Mouse (Mus musculus): Measurements from ENCODE around the gene Gm3417. TPM values are rescaled to one million over a fixed set of nuclear protein-coding genes. Genes with fewer than 3 reads are reported as not detected.

Gm3417 gene
- polyA plus RNA-seq, 1 experiment from 2014 or later, result 1.8 TPM

DNA sequence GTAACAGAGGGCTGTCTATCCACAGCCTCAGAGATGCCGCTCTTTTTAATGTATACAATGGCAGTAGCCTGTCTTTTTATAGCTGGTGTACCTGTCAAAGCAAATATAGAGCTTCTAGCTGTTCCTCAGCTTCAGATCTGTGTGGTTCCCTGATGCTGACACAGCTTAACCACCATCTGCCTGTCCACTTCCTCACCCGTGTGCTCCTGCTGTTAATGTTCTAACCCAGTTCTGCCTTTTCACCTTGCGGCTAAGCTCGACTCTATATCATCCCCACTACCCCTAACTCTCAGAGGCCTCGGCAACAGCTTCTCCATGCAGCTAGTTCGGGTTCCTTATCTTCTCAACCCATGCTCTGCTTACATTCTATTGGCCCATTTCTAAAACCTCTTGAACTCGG is 47.9 kb downstream of the Gm3417 start:
- Histone ChIP-seq H3K9me3 (replicated peaks; ENCODE audit: low read length) (no peaks in the 10 kb centered on the region), H3K4me2 (ENCODE audit: low read length) (no peak overlapping the region), H3K27ac (no peak overlapping the region), H3K4me1 (replicated peaks; ENCODE audit: insufficient read depth, low read length) (no peaks in the 10 kb centered on the region), H3K27me3 (ENCODE audit: insufficient read depth, low read length) (no peaks in the 10 kb centered on the region), H3K4me3 (replicated peaks; ENCODE audit: low read depth, low read length) (no peak overlapping the region), H3K36me3 (ENCODE audit: insufficient read depth, low read length) (no peaks in the 10 kb centered on the region), H3K9ac (ENCODE audit: low read depth, low read length) (no peak overlapping the region)
- 85% methylated on average over 7 of the region's 7 CpGs for WGBS
- TF ChIP-seq CTCF (IDR thresholded peaks at IDR 0.05; ENCODE audit: low read depth), result no peak
- no peak for DNase-seq (ENCODE audit: low spot score)
- no peak for ATAC-seq (replicated peaks; ENCODE audit: low FRiP score, low read depth)

DNA sequence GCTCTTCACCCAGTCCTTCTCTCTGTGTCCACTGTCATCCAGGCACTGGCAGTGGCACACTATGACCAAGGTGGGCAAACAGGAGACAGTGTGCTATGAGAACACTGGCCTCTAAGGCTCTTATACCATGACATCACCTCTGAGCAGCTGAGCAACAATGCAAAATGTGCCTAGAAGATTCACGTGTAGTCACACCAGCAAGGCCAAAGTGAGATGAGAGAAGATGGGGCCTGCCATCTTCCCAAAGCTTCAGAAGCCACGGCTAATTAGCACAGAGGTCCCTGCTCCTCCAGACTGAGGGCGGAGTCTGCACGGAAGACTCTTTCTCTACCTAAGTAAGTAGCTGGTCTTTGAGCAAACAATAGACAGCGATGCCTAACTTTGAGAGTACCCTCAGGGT is 50.0 kb downstream of the Gm3417 start:
- no peak for TF ChIP-seq CTCF (IDR thresholded peaks at IDR 0.05; ENCODE audit: low read depth)
- no peaks in the 10 kb centered on the region for H3K27me3 ChIP-seq (ENCODE audit: insufficient read depth, low read length)
- no peak overlapping the region for H3K4me3 ChIP-seq (replicated peaks; ENCODE audit: low read depth, low read length)
- WGBS, result 66% methylated on average over 5 of the region's 5 CpGs
- H3K9ac ChIP-seq (ENCODE audit: low read depth, low read length), result no peak overlapping the region
- ATAC-seq (replicated peaks; ENCODE audit: low FRiP score, low read depth), result no peak
- DNase-seq (ENCODE audit: low spot score), result no peak
- H3K36me3 ChIP-seq (ENCODE audit: insufficient read depth, low read length), result no peaks in the 10 kb centered on the region
- H3K27ac ChIP-seq, result no peak overlapping the region
- no peak overlapping the region for H3K4me2 ChIP-seq (ENCODE audit: low read length)
- H3K9me3 ChIP-seq (replicated peaks; ENCODE audit: low read length), result no peaks in the 10 kb centered on the region
- no peaks in the 10 kb centered on the region for H3K4me1 ChIP-seq (replicated peaks; ENCODE audit: insufficient read depth, low read length)

DNA sequence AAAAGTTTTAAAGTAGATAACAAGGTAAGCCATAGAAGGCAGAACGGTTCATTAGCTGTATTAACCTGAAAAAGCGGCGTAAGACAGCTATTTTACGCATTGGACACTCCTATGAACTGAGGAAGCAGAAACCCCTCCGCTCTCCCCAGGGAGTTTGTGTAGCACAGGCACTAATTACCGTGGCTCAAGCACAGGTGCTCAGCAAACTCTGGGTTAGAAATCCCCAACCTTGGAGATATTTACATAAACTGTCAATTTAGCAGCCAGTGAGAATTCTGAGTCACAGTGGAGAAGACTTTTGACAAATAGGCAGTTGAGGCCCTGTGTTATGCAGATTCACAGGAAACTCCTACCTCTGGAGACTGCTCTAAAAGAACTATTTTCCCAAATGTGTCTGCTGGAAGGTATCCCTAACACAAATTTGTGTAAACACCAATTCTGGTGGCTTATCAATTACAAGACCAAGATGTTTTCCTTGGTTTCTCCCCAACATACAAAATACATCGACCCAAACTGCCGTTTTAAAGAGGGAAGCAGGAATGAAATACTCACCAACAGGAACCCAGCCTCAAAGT is 50.9 kb downstream of the Gm3417 start:
- Histone ChIP-seq H3K9ac (ENCODE audit: low read depth, low read length) (no peak overlapping the region), H3K27me3 (ENCODE audit: insufficient read depth, low read length) (no peaks in the 10 kb centered on the region), H3K36me3 (ENCODE audit: insufficient read depth, low read length) (no peaks in the 10 kb centered on the region), H3K4me2 (ENCODE audit: low read length) (no peak overlapping the region), H3K9me3 (replicated peaks; ENCODE audit: low read length) (no peaks in the 10 kb centered on the region), H3K27ac (no peak overlapping the region), H3K4me3 (replicated peaks; ENCODE audit: low read depth, low read length) (no peak overlapping the region), H3K4me1 (replicated peaks; ENCODE audit: insufficient read depth, low read length) (no peaks in the 10 kb centered on the region)
- ATAC-seq (replicated peaks; ENCODE audit: low FRiP score, low read depth) (no peak), DNase-seq (ENCODE audit: low spot score) (no peak)
- no peak for TF ChIP-seq CTCF (IDR thresholded peaks at IDR 0.05; ENCODE audit: low read depth)
- WGBS, result 80% methylated on average over 8 of the region's 8 CpGs

DNA sequence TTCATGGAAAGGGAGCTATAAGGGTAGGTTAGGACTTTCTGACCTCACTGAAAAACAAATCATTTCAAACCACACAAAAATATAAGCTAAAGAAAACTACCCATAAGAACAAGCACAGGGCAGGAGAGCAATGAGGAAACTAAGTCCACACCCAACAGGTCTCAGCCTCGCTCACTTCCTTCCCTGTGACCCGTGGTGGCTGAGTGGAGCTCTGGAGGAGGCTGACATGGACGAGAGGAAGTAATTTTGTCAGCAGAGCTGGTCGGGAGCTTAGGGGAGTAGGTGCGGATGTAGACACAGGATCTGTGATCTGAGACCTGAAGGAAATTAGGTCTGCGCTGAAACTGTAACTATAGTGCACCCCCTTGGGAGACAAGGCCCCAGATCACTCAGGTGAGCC is 57.0 kb downstream of the Gm3417 start:
- TF ChIP-seq CTCF (IDR thresholded peaks at IDR 0.05; ENCODE audit: low read depth), result no peak
- ATAC-seq (replicated peaks; ENCODE audit: low FRiP score, low read depth) (no peak), DNase-seq (ENCODE audit: low spot score) (no peak)
- no peaks in the 10 kb centered on the region for H3K4me1 ChIP-seq (replicated peaks; ENCODE audit: insufficient read depth, low read length)
- no peak overlapping the region for H3K27ac ChIP-seq
- no peaks in the 10 kb centered on the region for H3K9me3 ChIP-seq (replicated peaks; ENCODE audit: low read length)
- no peaks in the 10 kb centered on the region for H3K36me3 ChIP-seq (ENCODE audit: insufficient read depth, low read length)
- H3K9ac ChIP-seq (ENCODE audit: low read depth, low read length), result no peak overlapping the region
- no peaks in the 10 kb centered on the region for H3K27me3 ChIP-seq (ENCODE audit: insufficient read depth, low read length)
- WGBS, result 26% methylated on average over 6 of the region's 6 CpGs
- no peak overlapping the region for H3K4me3 ChIP-seq (replicated peaks; ENCODE audit: low read depth, low read length)
- H3K4me2 ChIP-seq (ENCODE audit: low read length), result no peak overlapping the region

DNA sequence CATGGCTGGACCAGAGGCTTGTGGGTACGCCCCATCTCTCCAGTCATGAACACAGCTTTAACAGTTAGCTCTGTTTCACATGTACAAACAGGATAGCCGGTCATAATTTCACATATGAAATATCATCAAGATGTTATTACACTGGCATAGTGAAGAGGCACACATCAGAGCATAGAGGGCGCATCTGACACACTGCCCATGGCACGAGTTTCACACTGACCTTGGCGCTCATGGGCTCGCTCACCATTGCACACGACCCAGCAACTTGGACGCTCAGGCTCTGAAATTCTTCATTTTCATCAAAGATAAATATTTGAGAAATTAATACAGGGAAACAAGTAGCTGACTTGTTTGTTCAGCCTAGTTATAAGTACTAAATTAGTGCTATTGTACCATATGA is 60.7 kb downstream of the Gm3417 start:
- Histone ChIP-seq H3K27ac (no peak overlapping the region), H3K4me2 (ENCODE audit: low read length) (no peak overlapping the region), H3K9ac (ENCODE audit: low read depth, low read length) (no peak overlapping the region), H3K4me3 (replicated peaks; ENCODE audit: low read depth, low read length) (no peak overlapping the region), H3K4me1 (replicated peaks; ENCODE audit: insufficient read depth, low read length) (no peaks in the 10 kb centered on the region), H3K27me3 (ENCODE audit: insufficient read depth, low read length) (no peaks in the 10 kb centered on the region), H3K9me3 (replicated peaks; ENCODE audit: low read length) (no peaks in the 10 kb centered on the region), H3K36me3 (ENCODE audit: insufficient read depth, low read length) (no peaks in the 10 kb centered on the region)
- no peak for DNase-seq (ENCODE audit: low spot score)
- TF ChIP-seq CTCF (IDR thresholded peaks at IDR 0.05; ENCODE audit: low read depth), result no peak
- ATAC-seq (replicated peaks; ENCODE audit: low FRiP score, low read depth), result no peak
- 91% methylated on average over 8 of the region's 8 CpGs for WGBS

DNA sequence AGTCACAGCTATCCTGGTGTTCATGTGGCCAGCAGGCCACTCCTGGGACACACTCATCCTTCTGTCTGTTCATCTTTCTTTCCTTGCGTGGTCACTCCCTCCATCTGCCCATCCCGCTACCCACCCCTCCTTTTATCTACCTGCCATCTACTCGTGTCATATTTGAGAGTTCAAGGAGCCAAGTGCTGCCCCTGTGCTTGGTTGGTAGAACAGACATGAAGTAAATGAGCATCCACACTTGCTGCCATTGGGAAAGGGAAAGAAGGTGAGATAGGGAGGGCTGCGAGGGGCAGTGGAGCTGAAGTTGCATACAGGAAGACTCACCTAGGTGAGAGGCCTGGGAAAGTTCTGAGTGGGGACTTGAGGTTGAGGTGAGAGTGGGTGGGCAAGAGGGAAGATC is 64.2 kb downstream of the Gm3417 start:
- DNase-seq (ENCODE audit: low spot score), result no peak
- Histone ChIP-seq H3K9ac (ENCODE audit: low read depth, low read length) (no peak overlapping the region), H3K4me1 (replicated peaks; ENCODE audit: insufficient read depth, low read length) (no peaks in the 10 kb centered on the region), H3K4me3 (replicated peaks; ENCODE audit: low read depth, low read length) (no peak overlapping the region), H3K36me3 (ENCODE audit: insufficient read depth, low read length) (no peaks in the 10 kb centered on the region), H3K4me2 (ENCODE audit: low read length) (no peak overlapping the region), H3K9me3 (replicated peaks; ENCODE audit: low read length) (no peaks in the 10 kb centered on the region), H3K27me3 (ENCODE audit: insufficient read depth, low read length) (no peaks in the 10 kb centered on the region), H3K27ac (no peak overlapping the region)
- no peak for ATAC-seq (replicated peaks; ENCODE audit: low FRiP score, low read depth)
- no peak for TF ChIP-seq CTCF (IDR thresholded peaks at IDR 0.05; ENCODE audit: low read depth)
- 90% methylated on average over 4 of the region's 4 CpGs for WGBS

Other genes starting within 250 kb of the Gm3417 start
- 10.1 and 16.3 TPM in 2 replicates for gene Wdr27, start 35.6 kb downstream of the Gm3417 start, polyA plus RNA-seq (2015; fragmentation: Nextera tagmentation; extraction: Ambion mirVana)
- 41.6 and 43.0 TPM in 2 replicates for gene 1600012H06Rik, start 35.6 kb downstream of the Gm3417 start, polyA plus RNA-seq (2015; fragmentation: Nextera tagmentation; extraction: Ambion mirVana)
- 27.3 and 29.8 TPM in 2 replicates for gene Phf10, start 17.5 kb downstream of the Gm3417 start, polyA plus RNA-seq (2015; fragmentation: Nextera tagmentation; extraction: Ambion mirVana)
- gene 9030025P20Rik, start 322 bp downstream of the Gm3417 start, polyA plus RNA-seq (2015; fragmentation: Nextera tagmentation; extraction: Ambion mirVana), result 8.9 and 13.2 TPM in 2 replicates
- 8.9 and 10.3 TPM in 2 replicates for gene Gm3435, start 31.4 kb upstream of the Gm3417 start, polyA plus RNA-seq (2015; fragmentation: Nextera tagmentation; extraction: Ambion mirVana)
- 53.6 and 60.1 TPM in 2 replicates for gene Ermard, start 62.4 kb upstream of the Gm3417 start, polyA plus RNA-seq (2015; fragmentation: Nextera tagmentation; extraction: Ambion mirVana)
- gene Tcte3, start 62.7 kb upstream of the Gm3417 start, polyA plus RNA-seq (2015; fragmentation: Nextera tagmentation; extraction: Ambion mirVana), result not detected in 2 replicates
- gene Gm3448, start 62.7 kb upstream of the Gm3417 start, polyA plus RNA-seq (2015; fragmentation: Nextera tagmentation; extraction: Ambion mirVana), result 4.0 and 4.6 TPM in 2 replicates

All from kidney, postnatal 0 days (tissue).